Mouse (Mus musculus) c-Kit-positive CD71-negative TER-119-negative erythroid progenitor cells, embryonic 14.5 days (primary cell): ENCODE measurements around the gene Rab28.
"Not testable (repeated sequence)": the region's sequence is repeated elsewhere in the genome, so short reads cannot be mapped to it uniquely, and the experiment has no call there.

ENCODE experiments used
- DNase-seq: peaks from one replicate; pipeline ENCODE4 v3.0.0-alpha.2; 2013; ENCODE audit warnings: low read depth

Gene Rab28

GRCm38 (mm10) chr5:41708051-41708630, at the start of gene Rab28:
Rab28 (minus strand) TSS chr5:41708157.
- DNase-seq: peak; percentile 92

DNA sequence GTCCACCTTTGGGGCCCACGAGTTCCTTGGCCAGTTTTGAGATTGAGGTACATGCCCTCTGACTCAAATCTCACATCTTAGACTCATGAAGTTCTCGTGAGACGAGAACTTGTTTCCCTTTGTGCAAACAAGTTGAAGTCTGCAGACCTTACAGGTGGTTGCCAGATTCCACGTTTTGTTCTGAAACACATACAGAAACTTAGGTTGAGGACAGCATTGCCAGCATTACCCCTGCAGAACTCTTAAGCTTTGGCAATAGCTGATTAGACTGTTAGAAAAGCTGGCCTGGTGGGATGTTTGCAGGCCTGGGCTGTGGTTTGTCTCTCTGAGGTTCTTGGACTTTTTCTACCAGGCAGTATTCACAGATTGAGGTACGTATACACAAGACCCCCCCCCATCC, 49.4 kb upstream of the Rab28 start:
- DNase-seq: no peak

DNA sequence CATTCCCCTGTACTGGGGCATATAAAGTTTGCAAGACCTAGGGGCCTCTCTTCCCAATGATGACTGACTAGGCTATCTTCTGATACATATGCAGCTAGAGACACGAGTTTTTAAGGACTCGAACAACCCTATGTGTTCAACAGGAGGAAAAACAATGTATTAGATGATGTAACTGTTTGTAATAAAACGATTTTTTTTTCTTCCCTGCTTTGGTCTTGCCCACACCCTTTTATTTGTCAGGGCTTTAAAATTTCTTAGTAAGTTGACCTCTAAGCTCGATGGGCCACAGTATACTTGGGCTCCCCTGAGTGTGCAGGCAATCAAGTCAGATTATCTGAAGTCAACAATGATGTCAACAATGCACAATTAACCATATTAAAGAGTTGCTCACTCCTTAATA, 48.4 kb upstream of the Rab28 start:
- DNase-seq: no peak

- DNase-seq: no peak
Observed at GRCm38 (mm10) chr5:41755373-41755960, 47.5 kb upstream of the Rab28 start.

- no peak for DNase-seq
Observed at GRCm38 (mm10) chr5:41754836-41755235, 46.9 kb upstream of the Rab28 start.

DNA sequence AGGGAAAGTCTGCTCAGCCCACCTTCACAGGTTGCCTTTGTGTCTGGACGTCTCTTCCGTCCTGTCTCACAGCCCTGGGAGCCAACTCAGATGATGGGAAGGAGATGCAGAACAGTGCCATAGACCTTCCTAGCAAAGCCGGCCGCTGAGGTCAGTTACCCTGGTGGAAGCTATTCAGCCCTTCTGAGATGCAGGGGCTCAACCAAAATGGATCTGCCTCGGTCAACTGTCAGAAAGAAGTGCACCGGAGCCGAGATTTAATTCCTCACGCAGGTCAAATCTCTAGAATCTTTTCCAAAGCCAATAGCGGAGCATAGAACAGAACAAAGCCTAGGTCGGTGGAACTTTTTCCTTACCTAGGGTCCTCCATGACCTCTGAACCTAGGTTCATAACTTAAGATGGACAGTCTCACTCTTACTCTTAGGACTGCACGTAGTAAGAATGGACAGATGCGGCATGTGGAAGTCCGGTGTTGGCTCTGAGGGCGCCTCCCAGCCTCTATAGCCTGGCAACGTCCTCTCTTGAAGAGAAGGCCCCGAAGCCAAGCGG, 46.3 kb upstream of the Rab28 start:
- no peak for DNase-seq

DNA sequence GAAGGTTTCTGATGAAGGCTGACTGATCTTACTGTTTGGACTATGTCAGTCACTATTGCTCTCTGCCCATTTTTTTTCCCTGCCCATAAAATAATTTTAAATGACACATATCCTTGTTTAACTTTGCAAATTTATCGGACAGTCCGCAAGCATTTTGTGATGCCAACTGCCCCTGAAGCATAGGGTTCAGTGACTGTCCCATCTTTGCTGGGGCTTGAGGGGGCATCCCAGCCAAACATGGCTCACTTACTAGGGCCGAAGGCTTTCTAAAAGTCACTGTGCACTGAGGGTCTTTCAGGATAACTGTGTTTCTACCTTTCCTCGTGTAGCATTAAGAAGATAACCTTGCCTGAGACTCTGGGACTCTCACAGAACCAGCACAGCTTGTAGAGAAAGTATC, 44.8 kb upstream of the Rab28 start:
- DNase-seq: no peak

GRCm38 (mm10) chr5:41744898-41745780, 37.2 kb upstream of the Rab28 start:
- no peak for DNase-seq

GRCm38 (mm10) chr5:41744234-41744633, 36.3 kb upstream of the Rab28 start:
- DNase-seq: no peak

GRCm38 (mm10) chr5:41738817-41739216, 30.9 kb upstream of the Rab28 start:
- DNase-seq: no peak

- no peak for DNase-seq
Observed at GRCm38 (mm10) chr5:41737039-41737438, 29.1 kb upstream of the Rab28 start.

- DNase-seq: no peak
Observed at GRCm38 (mm10) chr5:41727017-41727416, 19.1 kb upstream of the Rab28 start.

GRCm38 (mm10) chr5:41725573-41725972, 17.6 kb upstream of the Rab28 start:
- no peak for DNase-seq

GRCm38 (mm10) chr5:41707115-41708015, 592 bp downstream of the Rab28 start:
- DNase-seq: peak; percentile 13

DNA sequence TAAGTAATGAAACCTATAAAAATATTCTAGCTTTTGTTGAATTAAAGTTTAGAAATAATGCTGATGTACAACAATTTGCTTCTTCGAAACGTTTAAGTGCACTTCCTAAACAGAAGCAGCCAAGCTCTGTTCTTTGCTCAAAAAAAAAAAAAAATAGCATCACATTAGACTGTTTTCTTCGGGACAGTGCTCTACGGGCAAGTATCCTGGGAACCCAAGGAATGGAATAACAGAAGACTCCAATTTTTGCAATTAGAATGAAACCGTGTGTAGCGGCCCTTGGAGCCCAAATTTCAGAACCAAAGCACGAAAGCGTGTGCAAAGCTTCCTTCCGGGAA, 1.2 kb downstream of the Rab28 start:
- DNase-seq: no peak

GRCm38 (mm10) chr5:41701085-41701484, 6.9 kb downstream of the Rab28 start:
- DNase-seq: not testable (repeated sequence)

GRCm38 (mm10) chr5:41697958-41698357, 10.0 kb downstream of the Rab28 start:
- DNase-seq: no peak

DNA sequence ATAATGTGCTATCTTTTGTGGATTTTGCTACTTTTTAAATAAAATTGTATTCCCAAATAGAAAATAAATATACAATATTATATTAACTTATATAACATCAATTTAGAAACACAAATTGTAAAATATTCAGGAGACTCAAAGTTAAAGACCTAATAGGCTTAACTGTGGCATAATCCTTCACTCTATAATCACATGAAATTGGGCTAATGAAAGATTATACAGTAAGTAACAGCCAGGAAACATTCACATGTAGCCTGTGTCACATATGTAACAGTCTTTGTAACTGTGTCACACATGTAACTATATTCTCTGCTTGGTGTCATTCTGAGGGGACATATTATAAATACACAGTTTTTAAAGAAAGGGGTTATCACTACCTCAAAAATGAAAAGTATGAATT, 22.9 kb downstream of the Rab28 start:
- DNase-seq: no peak

GRCm38 (mm10) chr5:41683976-41684375, 24.0 kb downstream of the Rab28 start:
- DNase-seq: no peak

DNA sequence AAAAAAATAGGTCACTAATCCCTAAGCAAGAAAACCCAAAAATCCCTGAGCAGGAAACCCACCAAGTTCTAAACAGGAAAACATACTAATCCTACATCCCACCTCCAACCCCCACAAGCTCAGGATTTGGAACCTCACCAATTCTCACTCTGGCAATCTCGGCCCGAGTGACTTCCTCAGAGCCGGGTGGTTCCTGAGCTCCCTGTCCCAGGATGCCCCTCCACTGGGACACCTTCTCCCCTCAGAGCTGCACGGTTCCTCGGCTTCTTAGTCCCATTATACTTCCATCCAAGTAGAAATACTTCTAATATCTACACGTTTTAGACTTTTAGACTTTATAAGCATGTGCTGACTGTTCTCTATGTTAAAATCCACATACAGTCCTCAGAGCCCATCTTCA, 41.9 kb downstream of the Rab28 start:
- no peak for DNase-seq

DNA sequence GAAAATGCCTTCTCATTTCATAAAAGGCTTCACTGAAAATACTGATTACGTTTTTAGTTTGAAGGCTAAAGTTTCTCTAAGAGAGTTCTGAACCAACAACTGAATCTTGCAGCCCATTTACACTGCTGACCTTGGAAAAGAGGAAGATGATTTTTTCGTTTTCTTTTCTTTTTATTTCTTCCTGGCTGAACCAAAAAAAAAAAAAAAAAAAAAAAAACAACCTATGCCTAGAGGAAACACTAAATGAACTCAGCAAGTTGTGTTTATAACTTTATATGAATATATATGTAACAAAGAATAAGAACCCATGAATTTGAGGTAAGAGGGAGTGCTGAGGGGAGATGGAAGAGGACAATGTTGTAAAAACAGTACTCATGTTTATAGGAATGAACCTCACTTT, 71.2 kb downstream of the Rab28 start:
- DNase-seq: no peak
